Mouse (Mus musculus) lung, postnatal 36 days (tissue): Measurements from ENCODE around the gene Pfdn2.

Experiments
- DNase-seq: peaks from one replicate; pipeline ENCODE4 v3.0.0; 2022; ENCODE audit warnings: mixed read lengths

Gene Pfdn2

GRCm38 (mm10) chr1:171358421-171358820 is 13.0 kb downstream of the Pfdn2 start:
- DNase-seq = peak; percentile 66

- no peak for DNase-seq
Observed at GRCm38 (mm10) chr1:171360253-171360652, 14.8 kb downstream of the Pfdn2 start.

- peak; percentile 88 for DNase-seq
Observed at GRCm38 (mm10) chr1:171360656-171361055, 15.2 kb downstream of the Pfdn2 start, which contains the start of gene Klhdc9. TSS of gene Klhdc9 (minus strand) at chr1:171360798.

GRCm38 (mm10) chr1:171361106-171362103 is 15.9 kb downstream of the Pfdn2 start:
- DNase-seq = peak; percentile 86

- DNase-seq = peak; percentile 58
Observed at GRCm38 (mm10) chr1:171365934-171366333, 20.5 kb downstream of the Pfdn2 start.

GRCm38 (mm10) chr1:171369845-171370556 is 24.5 kb downstream of the Pfdn2 start, which contains the start of gene Nectin4:
TSS of gene Nectin4 (plus strand) at chr1:171370099.
- peak; percentile 82 for DNase-seq

GRCm38 (mm10) chr1:171372880-171373279 is 27.4 kb downstream of the Pfdn2 start:
- DNase-seq = no peak

GRCm38 (mm10) chr1:171373946-171374345 is 28.5 kb downstream of the Pfdn2 start:
- DNase-seq = no peak

- peak; percentile 88 for DNase-seq
Observed at GRCm38 (mm10) chr1:171375646-171376097, 30.2 kb downstream of the Pfdn2 start.

- no peak for DNase-seq
Observed at GRCm38 (mm10) chr1:171378298-171378697, 32.8 kb downstream of the Pfdn2 start.

GRCm38 (mm10) chr1:171379935-171380599 is 34.6 kb downstream of the Pfdn2 start:
- peak; percentile 91 for DNase-seq

- DNase-seq = no peak
Observed at GRCm38 (mm10) chr1:171382096-171382620, 36.7 kb downstream of the Pfdn2 start.

GRCm38 (mm10) chr1:171384361-171384760 is 38.9 kb downstream of the Pfdn2 start:
- no peak for DNase-seq

- DNase-seq = no peak
Observed at GRCm38 (mm10) chr1:171385171-171385570, 39.7 kb downstream of the Pfdn2 start.

GRCm38 (mm10) chr1:171387099-171387498 is 41.6 kb downstream of the Pfdn2 start:
- peak; percentile 34 for DNase-seq

- DNase-seq = peak; percentile 88
Observed at GRCm38 (mm10) chr1:171388376-171389102, 43.1 kb downstream of the Pfdn2 start, which contains the start of gene Arhgap30. TSS of gene Arhgap30 (plus strand) at chr1:171388954.

- DNase-seq = peak; percentile 77
Observed at GRCm38 (mm10) chr1:171390101-171390500, 44.6 kb downstream of the Pfdn2 start.

- no peak for DNase-seq
Observed at GRCm38 (mm10) chr1:171401821-171402220, 56.4 kb downstream of the Pfdn2 start.

GRCm38 (mm10) chr1:171402991-171403390 is 57.5 kb downstream of the Pfdn2 start:
- no peak for DNase-seq

- no peak for DNase-seq
Observed at GRCm38 (mm10) chr1:171407263-171407662, 61.8 kb downstream of the Pfdn2 start.
